Mouse (Mus musculus): Measurements from ENCODE around the gene Iqce. TPM values are rescaled to one million over a fixed set of nuclear protein-coding genes. Genes with fewer than 3 reads are reported as not detected.
A peak's percentile ranks its signal among the peaks of the same experiment; 100 is the strongest.

Iqce gene
- total RNA-seq, 1 experiment from 2014 or later: 8.2 TPM

- no peak for ATAC-seq (replicated peaks; ENCODE audit: insufficient number of reproducible peaks, low FRiP score, low TSS enrichment, poor library complexity, severe bottlenecking)
These were observed 56.0 kb downstream of the Iqce start for GRCm38 (mm10) chr5:140646171-140646570.

GRCm38 (mm10) chr5:140645454-140645853, 56.7 kb downstream of the Iqce start:
- no peak for ATAC-seq (replicated peaks; ENCODE audit: insufficient number of reproducible peaks, low FRiP score, low TSS enrichment, poor library complexity, severe bottlenecking)

GRCm38 (mm10) chr5:140644702-140645201, 57.4 kb downstream of the Iqce start:
- ATAC-seq (replicated peaks; ENCODE audit: insufficient number of reproducible peaks, low FRiP score, low TSS enrichment, poor library complexity, severe bottlenecking): no peak

GRCm38 (mm10) chr5:140644263-140644662, 57.9 kb downstream of the Iqce start:
- ATAC-seq (replicated peaks; ENCODE audit: insufficient number of reproducible peaks, low FRiP score, low TSS enrichment, poor library complexity, severe bottlenecking): no peak

GRCm38 (mm10) chr5:140642076-140642475, 60.1 kb downstream of the Iqce start:
- peak; percentile 89 for ATAC-seq (replicated peaks; ENCODE audit: insufficient number of reproducible peaks, low FRiP score, low TSS enrichment, poor library complexity, severe bottlenecking)

GRCm38 (mm10) chr5:140641254-140641928, 60.8 kb downstream of the Iqce start:
- no peak for ATAC-seq (replicated peaks; ENCODE audit: insufficient number of reproducible peaks, low FRiP score, low TSS enrichment, poor library complexity, severe bottlenecking)

- no peak for ATAC-seq (replicated peaks; ENCODE audit: insufficient number of reproducible peaks, low FRiP score, low TSS enrichment, poor library complexity, severe bottlenecking)
These were observed 61.4 kb downstream of the Iqce start for GRCm38 (mm10) chr5:140640812-140641211.

GRCm38 (mm10) chr5:140639871-140640270, 62.3 kb downstream of the Iqce start:
- no peak for ATAC-seq (replicated peaks; ENCODE audit: insufficient number of reproducible peaks, low FRiP score, low TSS enrichment, poor library complexity, severe bottlenecking)

- ATAC-seq (replicated peaks; ENCODE audit: insufficient number of reproducible peaks, low FRiP score, low TSS enrichment, poor library complexity, severe bottlenecking): no peak
These were observed 62.9 kb downstream of the Iqce start for GRCm38 (mm10) chr5:140639312-140639711.

- ATAC-seq (replicated peaks; ENCODE audit: insufficient number of reproducible peaks, low FRiP score, low TSS enrichment, poor library complexity, severe bottlenecking): no peak
These were observed 63.7 kb downstream of the Iqce start for GRCm38 (mm10) chr5:140638484-140638883.

- ATAC-seq (replicated peaks; ENCODE audit: insufficient number of reproducible peaks, low FRiP score, low TSS enrichment, poor library complexity, severe bottlenecking): no peak
These were observed 64.2 kb downstream of the Iqce start for GRCm38 (mm10) chr5:140637989-140638388.

GRCm38 (mm10) chr5:140637058-140637410, 65.1 kb downstream of the Iqce start:
- ATAC-seq (replicated peaks; ENCODE audit: insufficient number of reproducible peaks, low FRiP score, low TSS enrichment, poor library complexity, severe bottlenecking): no peak

GRCm38 (mm10) chr5:140636316-140637057, 65.7 kb downstream of the Iqce start:
- ATAC-seq (replicated peaks; ENCODE audit: insufficient number of reproducible peaks, low FRiP score, low TSS enrichment, poor library complexity, severe bottlenecking): no peak; the same call in 1 of the 2 replicates

- no peak for ATAC-seq (replicated peaks; ENCODE audit: insufficient number of reproducible peaks, low FRiP score, low TSS enrichment, poor library complexity, severe bottlenecking)
These were observed 67.1 kb downstream of the Iqce start for GRCm38 (mm10) chr5:140634798-140635722.

- no peak for ATAC-seq (replicated peaks; ENCODE audit: insufficient number of reproducible peaks, low FRiP score, low TSS enrichment, poor library complexity, severe bottlenecking)
These were observed 68.7 kb downstream of the Iqce start for GRCm38 (mm10) chr5:140633432-140633831.

- peak; percentile 20; the same call in 1 of the 2 replicates for ATAC-seq (replicated peaks; ENCODE audit: insufficient number of reproducible peaks, low FRiP score, low TSS enrichment, poor library complexity, severe bottlenecking)
These were observed 73.2 kb downstream of the Iqce start for GRCm38 (mm10) chr5:140628995-140629394.

- no peak for ATAC-seq (replicated peaks; ENCODE audit: insufficient number of reproducible peaks, low FRiP score, low TSS enrichment, poor library complexity, severe bottlenecking)
These were observed 74.6 kb downstream of the Iqce start for GRCm38 (mm10) chr5:140627580-140627979.

GRCm38 (mm10) chr5:140624961-140625360, 77.2 kb downstream of the Iqce start:
- no peak for ATAC-seq (replicated peaks; ENCODE audit: insufficient number of reproducible peaks, low FRiP score, low TSS enrichment, poor library complexity, severe bottlenecking)

- no peak for ATAC-seq (replicated peaks; ENCODE audit: insufficient number of reproducible peaks, low FRiP score, low TSS enrichment, poor library complexity, severe bottlenecking)
These were observed 77.9 kb downstream of the Iqce start for GRCm38 (mm10) chr5:140624238-140624637.
